Mouse (Mus musculus) liver, embryonic 12.5 days (tissue): ENCODE results near the gene Gabrb3. TPM values are rescaled to one million over a fixed set of nuclear protein-coding genes. Genes with fewer than 3 reads are reported as not detected.

ENCODE experiments used
- ATAC-seq: fragments of 200-750 bp; cut with Nextera tagmentation; 2 replicates; pipeline ENCODE4 v1.8.0; 2017; ENCODE audit warnings: moderate number of reproducible peaks, mild to moderate bottlenecking, moderate library complexity
- H3K27ac ChIP-seq: fragments of 300-500 bp; sonication (generic); 2 replicates; pipeline ENCODE4 v1.5.1; 2016; ENCODE audit warnings: mild to moderate bottlenecking
- H3K27me3 ChIP-seq: fragments of 300-500 bp; sonication (generic); replicated peaks from 2 replicates; pipeline ENCODE4 v1.6.1; 2016; ENCODE audit warnings: mild to moderate bottlenecking, moderate library complexity
- H3K36me3 ChIP-seq: fragments of 300-500 bp; sonication (generic); 2 replicates; pipeline ENCODE4 v1.6.1; 2016; ENCODE audit warnings: mild to moderate bottlenecking, moderate library complexity
- H3K4me1 ChIP-seq: fragments of 300-500 bp; sonication (generic); 2 replicates; pipeline ENCODE4 v1.6.1; 2016
- H3K4me2 ChIP-seq: fragments of 300-500 bp; sonication (generic); 2 replicates; pipeline ENCODE4 v1.6.1; 2016; ENCODE audit warnings: mild to moderate bottlenecking, moderate library complexity
- H3K4me3 ChIP-seq: fragments of 300-500 bp; sonication (generic); 2 replicates; pipeline ENCODE4 v1.5.1; 2016; ENCODE audit warnings: mild to moderate bottlenecking, moderate library complexity
- H3K9ac ChIP-seq: fragments of 300-500 bp; sonication (generic); 2 replicates; pipeline ENCODE4 v1.6.1; 2016; ENCODE audit warnings: mild to moderate bottlenecking, moderate library complexity
- H3K9me3 ChIP-seq: fragments of 300-500 bp; sonication (generic); replicated peaks from 2 replicates; pipeline ENCODE4 v1.6.1; 2016; ENCODE audit warnings: mild to moderate bottlenecking, moderate library complexity
- WGBS: fragments of 180-500 bp; shearing (Covaris S2); methylation state at CpG from one replicate; pipeline ENCODE4 v1.1.7; 2016; ENCODE audit not compliant: insufficient replicate concordance; 5-methylcytosine and 5-hydroxymethylcytosine counted together
- polyA plus RNA-seq: library from polyadenylated mRNA; unstranded; fragments of >200 nt; fragmentation: Nextera tagmentation; extraction: Ambion mirVana; gene quantifications from 2 replicates; pipeline ENCODE4 v1.2.1, GENCODE M21; 2016

The Gabrb3 gene
- polyA plus RNA-seq, 1 experiment from 2014 or later = 0.08 TPM

GRCm38 (mm10) chr7:57640796-57641195, 221.3 kb downstream of the Gabrb3 start:
- 52% methylated on average over 1 of the region's 1 CpGs for WGBS
- H3K27ac ChIP-seq = no peak overlapping the region

GRCm38 (mm10) chr7:57647345-57647744, 227.9 kb downstream of the Gabrb3 start:
- Histone ChIP-seq H3K4me1 (no peaks in the 10 kb centered on the region), H3K27me3 (no peaks in the 10 kb centered on the region), H3K4me2 (no peak overlapping the region), H3K4me3 (no peak overlapping the region), H3K27ac (no peak overlapping the region), H3K9me3 (no peaks in the 10 kb centered on the region), H3K9ac (no peak overlapping the region), H3K36me3 (no peaks in the 10 kb centered on the region)
- 63% methylated on average over 2 of the region's 2 CpGs for WGBS
- no peak for ATAC-seq

More at GRCm38 (mm10) chr7:57640796-57641195, 221.3 kb downstream of the Gabrb3 start:
- Histone ChIP-seq H3K4me3 (no peak overlapping the region), H3K9me3 (no peaks in the 10 kb centered on the region), H3K27me3 (no peaks in the 10 kb centered on the region), H3K4me1 (no peaks in the 10 kb centered on the region), H3K9ac (no peak overlapping the region), H3K36me3 (no peaks in the 10 kb centered on the region), H3K4me2 (no peak overlapping the region)
- no peak for ATAC-seq

GRCm38 (mm10) chr7:57648136-57648755, 228.8 kb downstream of the Gabrb3 start:
- Histone ChIP-seq H3K27me3 (no peaks in the 10 kb centered on the region), H3K27ac (no peak overlapping the region), H3K9me3 (no peaks in the 10 kb centered on the region), H3K9ac (no peak overlapping the region), H3K4me2 (no peak overlapping the region), H3K36me3 (no peaks in the 10 kb centered on the region), H3K4me3 (no peak overlapping the region), H3K4me1 (no peaks in the 10 kb centered on the region)
- 78% methylated on average over 4 of the region's 4 CpGs for WGBS
- ATAC-seq = no peak

GRCm38 (mm10) chr7:57677352-57677751, 257.9 kb downstream of the Gabrb3 start:
- no peaks in the 10 kb centered on the region for H3K9me3 ChIP-seq
- H3K27ac ChIP-seq = no peak overlapping the region
- H3K9ac ChIP-seq = no peak overlapping the region
- no peak overlapping the region for H3K4me3 ChIP-seq
- no peak for ATAC-seq
- no peaks in the 10 kb centered on the region for H3K4me1 ChIP-seq
- H3K36me3 ChIP-seq = no peaks in the 10 kb centered on the region
- H3K4me2 ChIP-seq = no peak overlapping the region
- 68% methylated on average over 6 of the region's 6 CpGs for WGBS
- no peaks in the 10 kb centered on the region for H3K27me3 ChIP-seq

GRCm38 (mm10) chr7:57689836-57690235, 270.3 kb downstream of the Gabrb3 start:
- H3K4me3 ChIP-seq = no peak overlapping the region
- no peaks in the 10 kb centered on the region for H3K36me3 ChIP-seq
- H3K27ac ChIP-seq = no peak overlapping the region
- ATAC-seq = no peak
- 66% methylated on average over 4 of the region's 4 CpGs for WGBS
- no peak overlapping the region for H3K9ac ChIP-seq
- no peaks in the 10 kb centered on the region for H3K4me1 ChIP-seq
- no peaks in the 10 kb centered on the region for H3K9me3 ChIP-seq
- no peaks in the 10 kb centered on the region for H3K27me3 ChIP-seq
- no peak overlapping the region for H3K4me2 ChIP-seq

- Histone ChIP-seq H3K9me3 (no peaks in the 10 kb centered on the region), H3K36me3 (no peaks in the 10 kb centered on the region), H3K4me1 (no peaks in the 10 kb centered on the region), H3K27ac (no peak overlapping the region), H3K4me3 (no peak overlapping the region), H3K9ac (no peak overlapping the region), H3K4me2 (no peak overlapping the region), H3K27me3 (no peaks in the 10 kb centered on the region)
- no peak for ATAC-seq
- 76% methylated on average over 7 of the region's 7 CpGs for WGBS
These were observed 280.9 kb downstream of the Gabrb3 start for GRCm38 (mm10) chr7:57700370-57700769.

GRCm38 (mm10) chr7:57701046-57701445, 281.6 kb downstream of the Gabrb3 start:
- no peak overlapping the region for H3K27ac ChIP-seq
- no peaks in the 10 kb centered on the region for H3K9me3 ChIP-seq
- ATAC-seq = no peak

GRCm38 (mm10) chr7:57703580-57703979, 284.1 kb downstream of the Gabrb3 start:
- Histone ChIP-seq H3K9me3 (no peaks in the 10 kb centered on the region), H3K4me3 (no peak overlapping the region), H3K27ac (no peak overlapping the region), H3K27me3 (no peaks in the 10 kb centered on the region), H3K36me3 (no peaks in the 10 kb centered on the region), H3K4me1 (no peaks in the 10 kb centered on the region), H3K9ac (no peak overlapping the region), H3K4me2 (no peak overlapping the region)
- 41% methylated on average over 1 of the region's 1 CpGs for WGBS
- no peak for ATAC-seq

More at GRCm38 (mm10) chr7:57701046-57701445, 281.6 kb downstream of the Gabrb3 start:
- H3K9ac ChIP-seq = no peak overlapping the region
- H3K4me1 ChIP-seq = no peaks in the 10 kb centered on the region
- H3K4me3 ChIP-seq = no peak overlapping the region
- H3K36me3 ChIP-seq = no peaks in the 10 kb centered on the region
- no peaks in the 10 kb centered on the region for H3K27me3 ChIP-seq
- no peak overlapping the region for H3K4me2 ChIP-seq

GRCm38 (mm10) chr7:57706092-57706491, 286.6 kb downstream of the Gabrb3 start:
- no peak overlapping the region for H3K4me3 ChIP-seq
- no peaks in the 10 kb centered on the region for H3K4me1 ChIP-seq
- no peaks in the 10 kb centered on the region for H3K27me3 ChIP-seq
- 90% methylated on average over 6 of the region's 6 CpGs for WGBS
- no peak for ATAC-seq
- no peak overlapping the region for H3K4me2 ChIP-seq
- H3K27ac ChIP-seq = no peak overlapping the region
- H3K9ac ChIP-seq = no peak overlapping the region
- H3K36me3 ChIP-seq = no peaks in the 10 kb centered on the region
- H3K9me3 ChIP-seq = no peaks in the 10 kb centered on the region

- Histone ChIP-seq H3K4me3 (no peak overlapping the region), H3K27me3 (no peaks in the 10 kb centered on the region), H3K9me3 (no peaks in the 10 kb centered on the region), H3K4me1 (no peaks in the 10 kb centered on the region), H3K9ac (no peak overlapping the region), H3K36me3 (no peaks in the 10 kb centered on the region), H3K4me2 (no peak overlapping the region), H3K27ac (no peak overlapping the region)
- WGBS = 70% methylated on average over 7 of the region's 7 CpGs
- ATAC-seq = no peak
These were observed 287.7 kb downstream of the Gabrb3 start for GRCm38 (mm10) chr7:57706976-57707740.

GRCm38 (mm10) chr7:57711709-57712108, 292.2 kb downstream of the Gabrb3 start:
- no peaks in the 10 kb centered on the region for H3K4me1 ChIP-seq
- no peak overlapping the region for H3K27ac ChIP-seq
- no peak overlapping the region for H3K4me3 ChIP-seq
- no peak overlapping the region for H3K4me2 ChIP-seq
- H3K36me3 ChIP-seq = no peaks in the 10 kb centered on the region
- H3K9ac ChIP-seq = no peak overlapping the region
- ATAC-seq = no peak
- no peaks in the 10 kb centered on the region for H3K27me3 ChIP-seq
- no peaks in the 10 kb centered on the region for H3K9me3 ChIP-seq

- Histone ChIP-seq H3K4me3 (no peak overlapping the region), H3K27me3 (no peaks in the 10 kb centered on the region), H3K4me2 (no peak overlapping the region), H3K9me3 (no peaks in the 10 kb centered on the region), H3K27ac (no peak overlapping the region), H3K4me1 (no peaks in the 10 kb centered on the region), H3K36me3 (no peaks in the 10 kb centered on the region), H3K9ac (no peak overlapping the region)
- ATAC-seq = no peak
- WGBS = 59% methylated on average over 2 of the region's 2 CpGs
These were observed 327.3 kb downstream of the Gabrb3 start for GRCm38 (mm10) chr7:57746836-57747235.
